Mouse (Mus musculus) lung, postnatal 25 days (tissue): ENCODE measurements at regions not wholly inside any gene's neighbourhood (a gene's known extent, or its start where the extent isn't known, plus 50 kb on each side); places are given as distances from the start of the nearest gene placed in this dataset.

Experiments
- DNase-seq: peaks from one replicate; pipeline ENCODE4 v3.0.0; 2022; ENCODE audit warnings: low spot score

DNA sequence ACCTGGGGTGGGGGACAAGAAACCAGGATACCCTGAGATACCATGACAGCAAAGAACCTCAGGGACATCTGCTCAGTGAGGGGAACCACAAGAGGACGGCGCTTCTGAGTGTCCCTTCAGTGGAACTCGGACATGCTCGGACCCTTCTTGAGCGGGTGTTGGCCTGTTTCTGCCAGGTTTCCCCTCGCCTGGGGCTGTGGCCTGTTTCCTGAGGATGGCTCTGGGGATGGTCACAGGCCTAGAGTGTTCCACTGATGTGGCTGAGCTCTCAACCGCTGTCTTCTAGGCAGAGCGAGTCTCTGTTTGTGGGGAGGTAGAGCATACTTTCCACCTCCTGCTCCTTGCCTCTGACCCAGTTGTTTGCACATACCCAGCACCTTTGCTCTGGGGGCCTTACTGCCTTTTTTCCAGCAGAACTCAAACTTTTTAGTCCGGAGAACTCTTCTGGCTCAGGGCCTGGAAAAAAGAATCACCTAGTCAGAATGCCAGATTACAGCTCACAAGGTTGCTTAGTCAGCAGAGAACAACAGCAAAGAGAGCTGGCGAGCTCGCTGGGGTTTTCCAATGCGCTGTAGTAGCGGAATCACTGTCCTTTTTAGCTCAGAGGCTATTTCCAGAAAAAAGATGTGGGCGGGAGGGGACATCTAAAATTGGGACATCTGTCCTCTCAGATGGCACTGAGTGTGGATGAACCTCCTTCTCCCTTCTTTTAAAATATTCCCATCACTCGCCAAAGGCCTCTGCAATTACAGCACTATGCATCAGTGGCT lies 65.3 kb downstream of the Med10 start:
- no peak for DNase-seq

DNA sequence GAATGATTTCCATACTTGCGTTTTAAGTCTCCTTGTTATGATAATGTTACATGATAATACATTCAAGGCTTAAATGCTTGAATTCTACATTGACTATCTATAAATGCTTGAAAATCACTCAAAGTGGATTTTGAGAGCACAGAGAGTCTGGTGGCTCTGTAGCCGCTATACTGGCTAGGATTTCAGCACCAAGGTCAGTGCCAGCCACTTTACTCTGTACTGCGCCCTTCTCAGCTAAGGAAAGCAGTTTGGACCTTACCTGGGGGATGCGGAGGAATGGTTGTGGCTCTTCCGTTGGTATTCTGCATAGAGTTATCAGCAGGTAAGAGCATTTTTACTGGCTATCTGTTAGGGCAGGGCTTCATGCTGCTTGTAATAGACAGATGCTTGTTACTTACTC lies 94.3 kb downstream of the Med10 start:
- no peak for DNase-seq

DNA sequence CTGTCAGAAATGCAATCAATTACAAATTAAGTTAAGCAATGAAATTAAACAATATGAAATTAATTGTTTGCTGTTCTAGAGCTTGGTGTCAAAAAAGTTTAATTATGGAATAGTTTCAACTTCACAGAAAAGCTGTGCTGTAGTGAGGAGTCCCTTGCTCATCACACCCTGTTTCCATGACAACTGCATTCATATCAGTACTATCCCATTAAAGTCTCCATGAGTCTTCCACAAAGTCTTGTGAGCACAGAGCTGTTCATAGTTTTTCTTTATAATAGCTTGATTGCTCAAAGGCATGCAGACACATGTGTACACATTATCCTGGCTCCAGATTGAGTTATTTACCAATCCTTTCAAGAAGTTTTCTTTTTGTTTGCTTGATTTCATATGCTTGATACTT lies 98.9 kb downstream of the Med10 start:
- DNase-seq: no peak

DNA sequence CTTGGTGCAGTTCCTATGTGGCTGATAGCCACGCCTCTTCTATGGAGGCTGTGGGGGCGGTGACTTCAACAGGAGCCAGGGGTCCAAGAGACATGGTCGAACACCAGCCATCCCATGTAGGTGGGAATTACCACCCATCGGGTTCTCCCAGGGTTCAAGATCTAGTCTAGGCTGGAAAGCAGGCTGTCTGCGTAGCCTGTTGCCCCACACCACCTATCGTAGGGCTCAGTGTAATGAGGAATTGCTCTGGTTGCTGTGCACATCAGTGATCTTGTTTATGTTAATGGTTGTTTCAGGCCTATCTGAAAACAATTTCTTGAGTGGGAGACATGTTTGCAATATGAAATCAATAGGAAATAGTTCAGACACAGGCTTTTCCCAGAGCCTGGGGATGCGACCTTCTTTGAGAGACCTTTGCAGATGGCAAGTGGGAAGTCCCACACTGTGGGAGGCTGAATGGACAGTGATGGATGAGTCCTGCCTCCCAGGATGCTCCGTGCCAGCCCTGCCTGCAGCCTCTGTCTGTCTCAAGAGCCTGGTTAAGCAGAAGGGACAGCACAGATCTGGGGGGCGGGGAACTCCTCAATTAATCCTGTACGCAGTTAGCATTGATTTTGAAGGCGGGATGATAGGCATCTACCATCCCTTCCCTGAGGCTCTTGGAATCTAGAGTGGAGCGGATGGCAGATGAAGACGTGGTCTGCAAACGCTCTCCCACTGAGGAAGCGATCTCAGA lies 104.8 kb downstream of the Med10 start:
- no peak for DNase-seq

DNA sequence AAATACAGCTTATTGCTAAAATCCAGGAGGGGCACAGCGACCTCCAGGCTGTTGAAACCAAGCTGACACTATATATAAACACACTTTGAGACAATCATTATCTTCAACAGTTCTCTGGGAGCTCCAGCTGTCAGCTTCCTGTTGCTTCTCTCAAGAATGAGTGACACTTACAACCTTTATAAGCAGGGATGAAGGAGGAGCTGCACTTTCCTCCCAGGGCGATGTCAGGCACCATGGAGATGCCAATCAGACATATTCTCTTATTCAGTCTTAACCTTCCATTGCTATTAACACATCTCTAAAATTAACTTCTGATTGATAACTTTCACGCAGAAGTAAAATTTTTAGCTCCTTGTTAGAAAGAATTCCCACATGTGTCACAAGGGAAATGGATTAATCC lies 113.6 kb downstream of the Med10 start:
- no peak for DNase-seq

DNA sequence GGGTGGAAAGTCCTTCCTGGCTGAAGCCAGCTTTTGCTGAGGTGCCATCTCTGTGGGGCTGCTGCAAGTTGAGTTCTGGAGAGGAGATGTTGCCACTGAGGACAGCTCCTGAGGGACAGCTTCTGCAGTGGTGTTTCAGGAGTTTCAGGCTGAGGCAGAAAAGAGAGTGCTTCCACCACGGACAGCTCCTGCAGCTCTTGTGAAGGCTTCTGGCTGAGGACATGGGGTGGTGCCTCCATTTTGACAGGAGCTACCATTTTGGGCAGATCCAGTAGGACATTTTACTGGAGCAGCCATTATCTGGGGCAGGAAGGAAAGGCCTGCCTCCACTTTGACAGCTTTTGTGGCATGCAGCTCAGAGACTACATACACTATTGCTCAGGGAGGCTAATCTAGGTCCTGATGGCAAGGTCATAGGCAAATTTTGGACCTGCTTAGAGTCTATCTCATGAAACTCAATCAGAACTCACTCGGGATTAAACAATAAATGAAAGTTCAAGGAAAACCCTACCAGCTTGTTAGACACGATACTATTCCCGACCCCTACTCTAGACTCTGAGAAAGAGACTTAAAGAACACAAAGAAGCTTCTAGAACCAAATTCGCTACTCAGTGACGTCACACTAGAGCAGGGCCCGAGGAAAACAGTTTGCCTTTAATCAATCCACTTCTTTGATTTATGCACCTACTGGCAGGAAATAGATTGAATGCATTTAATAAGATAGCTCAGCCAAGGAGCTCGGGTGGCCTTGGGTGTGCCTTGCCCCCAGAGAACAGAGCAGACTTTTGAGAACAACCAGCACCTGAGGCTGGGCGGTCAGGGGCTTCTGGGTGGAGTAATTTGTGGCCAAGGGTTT lies 130.7 kb downstream of the Med10 start:
- DNase-seq: no peak

DNA sequence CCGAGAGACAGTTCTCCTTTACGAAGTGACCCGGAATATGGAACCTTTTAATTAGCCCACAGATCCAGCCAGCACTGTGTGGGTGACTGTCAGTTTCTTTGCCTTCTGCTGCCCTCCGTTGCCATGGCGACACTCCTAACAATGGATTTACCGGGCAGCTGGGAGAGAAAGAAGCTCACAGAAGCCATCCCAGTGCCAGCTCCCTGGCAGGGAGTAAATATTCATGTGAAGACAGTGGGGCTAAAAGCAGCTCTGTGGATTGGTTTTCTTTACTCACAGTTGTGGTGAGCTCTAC lies 131.3 kb downstream of the Med10 start:
- DNase-seq: no peak

DNA sequence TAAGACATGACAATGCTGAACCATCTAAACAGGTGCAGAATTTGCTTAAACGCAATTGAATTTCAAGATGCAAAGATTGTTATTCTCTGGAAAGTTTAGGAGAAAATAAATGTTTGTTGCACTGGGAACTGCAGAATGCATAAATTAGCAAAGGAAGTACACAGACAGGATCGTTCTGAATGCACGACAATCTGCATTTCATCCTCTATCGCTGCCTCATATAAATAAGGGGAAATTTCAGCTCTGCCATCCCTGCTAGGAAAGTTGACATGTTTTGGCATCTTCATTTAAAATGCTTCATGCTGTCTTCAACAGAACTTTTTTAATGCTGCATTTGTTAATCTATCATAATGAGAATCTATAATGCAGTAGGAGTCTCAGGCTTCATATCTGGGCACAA lies 137.6 kb downstream of the Med10 start:
- no peak for DNase-seq

DNA sequence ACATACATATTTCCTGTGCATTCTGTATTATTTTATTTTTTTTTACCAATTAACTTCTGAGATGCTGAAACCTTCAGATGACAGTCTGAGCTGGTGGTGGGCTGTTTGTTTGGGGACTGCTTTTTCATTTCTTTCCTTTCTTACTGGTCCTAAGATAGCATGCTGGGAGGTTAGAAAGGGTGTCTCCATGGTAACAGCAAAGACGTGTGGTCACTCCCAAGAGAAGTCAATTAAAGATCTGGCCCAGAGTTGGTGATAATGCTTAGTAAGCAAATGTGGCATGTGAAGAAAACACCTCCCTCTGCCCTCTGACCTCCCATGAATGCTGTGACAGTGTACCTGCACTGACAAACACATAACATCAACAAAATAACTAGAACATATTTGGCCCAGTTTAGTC lies 142.5 kb downstream of the Med10 start:
- DNase-seq: no peak

DNA sequence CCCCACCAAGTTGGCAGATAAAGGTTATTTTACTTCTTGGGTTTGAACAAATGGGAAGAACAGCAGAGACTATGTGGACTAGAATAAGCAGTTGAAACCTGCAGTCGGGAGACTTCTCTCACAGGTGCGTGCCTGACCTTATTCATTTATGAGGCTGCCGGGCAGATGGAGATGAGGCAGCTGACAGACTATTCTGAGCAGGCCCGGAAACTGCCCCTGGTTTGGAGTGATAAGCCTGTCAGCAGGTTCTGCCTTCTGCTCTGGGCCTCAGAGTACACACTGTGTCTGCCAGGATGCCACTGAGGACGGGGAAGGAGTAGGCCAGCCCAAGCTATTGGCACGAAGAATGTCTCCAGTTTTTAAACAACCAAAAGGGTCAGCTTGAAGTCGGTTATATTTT lies 144.4 kb downstream of the Med10 start:
- no peak for DNase-seq

DNA sequence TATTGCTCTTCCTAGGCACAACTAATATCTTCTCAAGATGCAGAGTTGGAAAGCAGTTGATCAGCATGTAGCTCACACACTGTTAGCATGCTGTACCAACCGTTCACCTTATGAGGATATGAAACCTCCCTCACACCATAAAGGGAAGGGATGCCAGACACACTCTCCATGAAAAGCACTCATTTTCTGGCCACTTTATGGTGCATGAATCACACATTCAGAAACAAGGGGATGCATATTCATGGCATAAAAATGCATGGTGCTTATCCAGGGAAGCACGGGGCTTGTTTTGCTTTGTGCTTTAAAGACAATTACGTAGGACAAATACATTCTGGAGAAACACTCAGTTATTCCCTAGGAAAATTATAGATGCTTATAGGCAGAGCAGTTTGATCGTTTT lies 149.9 kb downstream of the Med10 start:
- no peak for DNase-seq

DNA sequence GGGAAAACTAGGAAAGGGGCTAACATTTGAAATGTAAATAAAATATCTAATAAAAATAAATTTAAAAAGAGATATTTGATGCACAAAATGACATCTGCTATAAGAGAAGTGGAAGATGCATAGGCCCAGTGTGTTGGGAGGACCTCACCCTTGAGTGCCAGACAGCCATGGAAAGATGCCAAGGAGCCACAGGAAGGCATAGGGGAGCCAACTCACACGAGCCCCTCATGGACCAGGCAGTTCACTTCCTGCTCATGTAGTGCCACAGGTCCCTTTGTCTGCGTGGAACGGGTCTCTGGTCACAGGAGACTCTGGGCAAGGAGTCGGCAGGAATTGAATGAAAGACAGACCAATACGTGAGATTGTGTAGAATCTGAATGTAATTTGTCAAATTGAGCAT lies 152.0 kb downstream of the Med10 start:
- DNase-seq: no peak

DNA sequence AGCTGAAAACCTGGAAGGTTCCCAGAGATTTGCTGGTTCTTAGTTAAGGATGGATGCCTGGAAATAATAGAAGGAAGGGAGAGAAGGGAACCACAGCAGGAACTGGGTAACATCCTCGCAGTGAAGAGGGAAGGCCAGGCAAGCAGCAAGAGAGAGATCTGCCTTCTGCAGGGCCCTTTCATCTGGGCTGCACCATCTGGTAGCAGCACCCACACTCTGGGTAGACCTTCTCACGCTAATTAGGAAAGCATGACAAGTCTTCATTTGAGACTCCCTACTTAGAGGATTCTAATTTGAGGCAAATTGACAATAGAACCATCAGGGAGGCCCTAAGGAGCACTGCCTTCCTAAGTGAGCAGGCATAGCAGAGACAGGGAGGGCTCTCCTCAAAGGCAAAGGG lies 153.3 kb downstream of the Med10 start:
- no peak for DNase-seq

DNA sequence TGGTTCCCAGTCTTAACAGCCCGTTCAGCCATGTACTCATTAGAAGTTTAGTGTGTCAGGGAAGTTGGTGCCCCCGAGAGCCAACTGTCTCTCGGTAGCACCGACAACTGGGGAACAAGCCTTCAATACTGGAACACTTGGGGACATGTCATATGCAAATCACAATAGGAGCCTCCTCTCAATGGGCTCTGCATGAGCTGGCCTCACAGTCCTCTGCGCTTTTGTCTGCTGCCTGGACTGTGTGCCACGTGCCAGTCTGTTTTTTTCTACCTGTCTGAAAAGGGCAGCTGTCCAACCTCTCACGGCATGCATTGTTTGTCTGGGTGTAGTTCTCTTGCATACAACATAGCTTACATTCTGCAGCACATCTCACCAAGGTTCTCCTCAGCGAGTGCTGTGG lies 161.7 kb downstream of the Med10 start:
- DNase-seq: no peak

DNA sequence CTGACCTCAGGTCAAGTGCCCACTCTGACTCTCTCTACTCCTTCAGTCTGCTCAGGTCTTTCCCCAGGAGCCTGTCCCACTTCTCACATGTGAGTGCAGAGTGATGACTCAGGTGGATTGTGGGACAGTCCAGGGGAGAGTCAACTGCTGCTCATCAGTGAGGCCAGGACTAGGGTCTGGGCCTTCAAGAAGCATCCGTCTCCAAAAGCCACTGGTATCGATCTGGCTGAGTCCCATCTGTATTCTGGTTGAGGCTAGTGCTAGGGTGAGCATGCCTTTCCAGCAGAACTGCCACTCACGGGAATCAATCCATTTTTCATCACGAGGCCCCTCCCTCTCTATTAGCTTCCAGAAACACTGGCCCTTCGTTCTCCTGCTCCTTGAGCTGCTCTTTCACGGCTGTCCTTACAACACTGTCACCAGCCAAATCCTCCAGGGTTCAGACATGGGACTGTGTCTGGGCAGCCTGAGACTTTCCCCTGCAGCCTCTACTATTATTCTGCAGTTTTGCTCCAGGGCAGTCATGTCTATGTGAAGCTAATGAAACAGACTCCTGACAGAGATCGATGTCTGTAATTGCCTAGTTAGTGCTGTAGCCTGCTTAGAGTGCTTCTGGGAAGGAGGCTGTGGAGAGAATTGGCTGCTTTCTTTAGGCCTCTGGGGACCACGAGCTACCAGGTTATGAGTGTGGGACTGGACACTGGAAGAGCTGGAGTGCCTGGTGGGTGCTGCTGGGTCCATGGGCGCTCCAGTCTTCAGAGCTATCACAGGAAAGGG lies 169.3 kb downstream of the Med10 start:
- DNase-seq: no peak

DNA sequence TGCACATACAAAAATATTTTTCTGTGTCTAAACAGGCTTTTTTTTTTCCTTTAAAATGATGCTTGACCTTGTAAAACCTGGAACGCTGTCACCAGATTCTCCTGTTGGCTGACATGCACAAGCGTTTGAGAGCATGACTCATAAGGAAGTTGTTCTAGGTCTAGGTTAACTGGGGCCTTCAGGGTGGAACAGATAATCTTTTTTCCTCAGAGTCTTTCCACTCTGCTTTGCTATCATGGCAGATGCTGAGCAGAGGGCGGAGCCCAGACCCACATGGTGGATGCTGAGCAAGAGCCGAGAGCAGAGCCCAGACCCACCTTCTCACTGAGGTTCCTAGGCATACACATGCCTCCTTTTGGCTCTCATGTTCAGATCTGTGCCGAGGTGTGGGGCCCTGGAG lies 172.6 kb downstream of the Med10 start:
- DNase-seq: no peak

DNA sequence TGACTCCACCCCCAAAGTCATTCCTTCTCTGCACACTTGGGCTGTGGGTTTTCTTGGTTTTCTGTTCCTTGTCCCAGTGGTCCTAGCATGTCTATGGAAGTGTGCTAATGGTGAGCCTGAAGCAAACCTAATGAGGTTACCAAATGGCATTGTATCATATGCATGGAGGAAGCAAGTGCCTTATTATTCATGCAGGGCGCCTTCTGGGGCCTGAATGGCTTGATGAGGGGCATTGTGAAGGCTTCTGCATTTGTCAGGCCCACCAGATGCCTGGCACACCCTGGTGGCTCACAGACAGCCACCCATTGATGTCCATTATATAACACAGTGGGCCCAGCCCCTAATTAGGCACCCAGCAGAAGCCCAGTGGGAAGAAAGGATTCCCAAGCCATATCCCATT lies 182.0 kb downstream of the Med10 start:
- DNase-seq: no peak

DNA sequence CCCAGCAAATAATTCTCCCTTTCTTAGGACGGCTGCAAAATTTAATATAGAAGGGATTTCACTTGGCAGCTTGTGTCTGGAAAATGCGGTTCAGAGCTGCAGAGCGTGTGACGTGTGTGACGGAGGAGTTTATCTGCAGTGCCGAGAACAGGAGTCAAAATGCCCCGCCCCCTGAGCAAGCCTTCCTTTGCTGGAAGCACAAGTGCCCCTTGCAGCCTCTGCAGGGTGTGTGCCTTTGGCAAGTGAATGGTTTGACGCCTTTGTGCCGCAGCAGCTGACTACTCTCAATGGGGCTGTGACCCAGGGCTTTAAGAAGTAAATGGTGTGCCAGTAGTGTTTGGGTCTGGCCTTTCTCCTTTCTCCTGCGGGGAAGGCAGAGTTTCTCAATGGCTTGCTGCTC lies 185.0 kb downstream of the Med10 start:
- DNase-seq: peak; percentile 1

DNA sequence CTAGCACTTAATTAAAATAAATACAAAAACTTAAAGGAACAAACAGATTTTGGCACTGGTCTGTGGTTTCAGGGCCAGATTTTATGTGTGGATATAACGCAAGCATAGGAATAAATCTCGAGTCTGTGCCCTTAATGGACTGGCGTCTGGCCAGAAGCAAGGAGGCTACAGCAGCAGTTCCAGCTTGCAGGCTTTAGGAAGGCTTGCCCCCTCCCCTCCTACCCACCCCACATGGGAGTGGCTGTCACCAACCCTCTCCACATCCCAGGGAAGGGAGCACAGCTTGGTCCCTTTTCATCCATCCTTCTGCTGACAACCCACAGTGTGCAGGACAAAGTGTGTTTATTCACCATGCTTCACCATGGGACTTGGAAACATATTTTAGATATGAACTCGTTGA lies 186.1 kb downstream of the Med10 start:
- no peak for DNase-seq

DNA sequence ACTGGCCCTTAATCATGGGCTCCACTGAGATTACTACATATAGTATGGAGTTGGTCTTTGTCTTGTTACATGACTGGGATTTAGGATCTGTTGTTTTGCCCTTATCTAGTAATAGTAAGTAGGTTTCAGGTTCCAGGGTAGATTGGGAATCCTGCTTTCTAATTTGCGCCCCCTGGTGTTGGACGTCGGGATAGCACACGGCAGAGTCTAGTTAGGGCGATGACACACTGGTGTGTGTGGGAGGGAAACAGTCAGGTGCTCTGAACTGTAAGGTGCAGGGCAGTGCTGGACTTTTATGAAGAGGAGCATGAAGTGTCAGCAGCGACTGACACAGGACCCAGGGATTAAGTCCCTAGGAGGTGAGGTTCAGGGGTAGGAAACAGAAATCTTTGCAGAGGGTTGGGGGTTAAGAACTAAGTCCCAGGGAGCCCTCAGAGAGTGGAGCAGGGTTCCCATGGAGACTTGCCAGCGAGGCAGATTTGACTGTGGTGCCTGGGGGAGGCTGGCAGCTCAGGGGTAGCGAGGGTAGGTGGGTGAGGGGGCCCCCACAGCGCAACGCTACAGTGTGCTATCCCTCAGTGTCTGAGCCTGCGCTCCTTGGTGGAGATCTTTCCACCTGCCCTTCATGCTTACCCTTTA lies 189.2 kb downstream of the Med10 start:
- peak; percentile 5 for DNase-seq

DNA sequence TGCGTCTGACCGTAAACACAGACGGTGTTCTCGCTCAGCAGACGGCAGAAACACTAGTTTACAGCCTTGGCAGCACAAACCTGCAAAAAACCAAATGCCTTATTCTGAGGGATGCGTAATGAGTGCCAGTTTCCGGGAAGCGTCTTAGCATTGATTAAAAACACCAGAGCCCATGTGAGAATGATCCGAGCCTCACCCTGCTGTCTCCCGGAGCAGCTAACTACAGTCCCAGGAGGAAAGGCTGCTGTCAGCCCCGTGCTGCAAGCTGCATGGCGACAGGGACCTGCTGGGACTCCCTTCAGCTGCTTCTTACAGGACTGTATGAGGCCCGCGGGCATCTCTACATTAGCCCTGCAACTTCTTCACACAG lies 189.7 kb downstream of the Med10 start:
- DNase-seq: no peak

DNA sequence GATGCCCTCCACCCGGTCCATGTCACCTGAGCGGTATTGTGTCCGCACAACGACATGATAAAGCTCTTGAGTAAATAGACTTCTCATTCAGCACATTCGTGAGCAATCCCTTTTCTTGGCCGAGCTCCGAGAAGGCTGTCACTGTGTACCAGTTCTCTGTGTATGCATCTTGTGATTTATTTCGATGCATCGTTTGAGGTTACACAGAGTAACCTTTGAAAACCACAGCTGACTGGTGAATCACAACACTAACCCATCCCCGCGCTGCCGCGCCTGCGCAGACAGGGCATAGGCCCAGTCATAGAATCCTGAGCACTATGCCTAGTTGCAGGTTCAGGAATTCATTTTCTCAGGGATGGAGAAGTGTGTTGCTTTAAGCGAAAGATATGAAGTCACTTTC lies 201.4 kb downstream of the Med10 start:
- no peak for DNase-seq
